Mouse (Mus musculus) liver, postnatal 0 days (tissue): Measurements from ENCODE around the gene Pex14.

Experiments
- CTCF ChIP-seq: sonication (generic); IDR thresholded peaks from 2 replicates; pipeline ENCODE4 v1.5.1; 2016; ENCODE audit warnings: antibody characterized with exemption, low read depth
- EP300 ChIP-seq: IDR thresholded peaks from 2 replicates; pipeline ENCODE4 v1.6.1; 2016; ENCODE audit warnings: antibody characterized with exemption, low read depth, mild to moderate bottlenecking

GRCm38 (mm10) chr4:149091364-149091763, 8.3 kb downstream of the Pex14 start:
- TF ChIP-seq CTCF (no peak), EP300 (no peak)
